Comparison of ENCODE assay signal across 15 mouse cellular contexts in the genomic region with DNA sequence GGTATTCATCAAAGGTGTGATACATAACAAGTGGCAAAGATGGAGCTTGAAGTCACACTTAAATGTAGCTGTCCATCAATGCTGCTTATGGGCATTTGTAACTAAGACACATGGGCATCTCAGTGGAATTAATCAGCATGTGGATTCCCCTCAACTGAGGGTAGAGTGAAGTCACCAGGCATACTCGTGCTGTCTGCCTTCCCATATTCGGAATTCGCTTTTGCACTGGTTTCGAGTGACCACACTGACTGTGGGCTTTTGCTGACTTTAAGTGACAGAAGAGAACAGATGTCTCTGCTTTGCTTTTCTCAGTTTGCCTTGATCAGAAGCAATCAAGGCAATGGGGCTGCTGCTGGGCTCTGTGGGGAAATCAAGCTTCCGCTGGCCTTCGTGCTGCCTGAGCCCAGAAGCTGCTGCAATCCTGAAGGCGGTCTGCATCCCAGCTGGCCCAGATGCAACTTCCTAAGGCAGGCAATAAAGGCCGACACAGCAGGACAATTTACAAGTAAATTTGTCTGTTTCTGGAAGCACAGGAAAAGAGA.
DNase-seq lines count a peak whose midpoint lies in the region; ATAC-seq and TF ChIP-seq lines count a peak whose summit lies in the region.
"Had no signal": no experiment of that assay in that cellular context is flagged by ENCODE, and none has a peak within 500 bp of the region (broad histone marks: within the 10 kb centered on the region; RNA-seq: fewer than 3 reads in every experiment).

No protein-coding gene starts in this region.

- TF ChIP-seq CTCF in lung, embryonic 14.5 days (IDR thresholded peaks at IDR 0.05; ENCODE audit: low read depth), result no peak
- TF ChIP-seq CTCF in lung, adult 2 months (IDR thresholded peaks at IDR 0.05; ENCODE audit: insufficient read depth, low read length), result no peak
- TF ChIP-seq CTCF in brain, embryonic 14.5 days (IDR thresholded peaks at IDR 0.05; ENCODE audit: borderline replicate concordance, extremely low read depth, insufficient read depth, insufficient read length), result no peak

- no peak overlapping the region for H3K4me3 ChIP-seq in lung, embryonic 14.5 days (ENCODE audit: low read depth, low read length)
- H3K4me3 ChIP-seq in lung, adult 2 months (replicated peaks; ENCODE audit: extremely low read depth, low read depth, low read length), result no peak overlapping the region
- no peak overlapping the region for H3K4me3 ChIP-seq in limb, embryonic 14.5 days (replicated peaks; ENCODE audit: low read length)
- H3K4me3 ChIP-seq: limb, embryonic 12.5 days had no signal

- 58% methylated on average over 8 of the region's 8 CpGs for WGBS in lung, embryonic 14.5 days
- WGBS in lung, adult 2 months, result 61% methylated on average over 8 of the region's 8 CpGs
- WGBS in limb, embryonic 14.5 days, result 35% methylated on average over 8 of the region's 8 CpGs

- no peak overlapping the region for H3K27ac ChIP-seq in lung, embryonic 14.5 days (ENCODE audit: low read depth)
- H3K27ac ChIP-seq in limb, embryonic 14.5 days (replicated peaks; ENCODE audit: low read depth, low read length), result no peak overlapping the region
- H3K27ac ChIP-seq: limb, embryonic 12.5 days had no signal

- TF ChIP-seq POLR2A in lung, adult 2 months (IDR thresholded peaks at IDR 0.05; ENCODE audit: borderline replicate concordance, extremely low read depth, low read depth, low read length), result no peak
- TF ChIP-seq POLR2A in brain, embryonic 14.5 days (IDR thresholded peaks at IDR 0.05; ENCODE audit: borderline replicate concordance, extremely low read depth, insufficient read depth, insufficient read length, poor library complexity, severe bottlenecking), result no peak
- TF ChIP-seq POLR2A in limb, embryonic 14.5 days (IDR thresholded peaks at IDR 0.05; ENCODE audit: borderline replicate concordance, extremely low read depth, insufficient read depth, insufficient read length), result no peak

- no peak overlapping the region for H3K4me2 ChIP-seq in lung, embryonic 14.5 days
- no peak overlapping the region for H3K4me2 ChIP-seq in limb, embryonic 14.5 days (replicated peaks; ENCODE audit: low read depth, low read length, severe bottlenecking)
- H3K4me2 ChIP-seq: limb, embryonic 12.5 days had no signal

- no peaks in the 10 kb centered on the region for H3K4me1 ChIP-seq in lung, embryonic 14.5 days (ENCODE audit: insufficient read depth)
- no peaks in the 10 kb centered on the region for H3K4me1 ChIP-seq in lung, adult 2 months (ENCODE audit: control insufficient read depth, insufficient read depth, low read length)
- H3K4me1 ChIP-seq in limb, embryonic 14.5 days (ENCODE audit: control insufficient read depth, insufficient read depth, low read length), result 0 out of 2 replicates have a peak, but pooled peaks cover 3% of the 10 kb centered on the region

- no peaks in the 10 kb centered on the region for H3K9me3 ChIP-seq in lung, embryonic 14.5 days (ENCODE audit: low read depth, low read length)
- no peaks in the 10 kb centered on the region for H3K9me3 ChIP-seq in limb, embryonic 14.5 days (ENCODE audit: control insufficient read depth, low read length)
- H3K9me3 ChIP-seq: limb, embryonic 12.5 days had no signal

- peak; percentile 15 to 30 for DNase-seq in frontal cortex, postnatal 36 days (ENCODE audit: low spot score in 2 of 2)
- DNase-seq in frontal cortex, postnatal 10 days (ENCODE audit: low spot score in 2 of 2), result no peak
- peak; percentile 5 for DNase-seq in lung, embryonic 14.5 days
- DNase-seq in lung, adult 2 months, result no peak
- peak; percentile 46 for DNase-seq in brain, embryonic 14.5 days (ENCODE audit: low read depth)
- peak; percentile 3 for DNase-seq in limb, embryonic 14.5 days (ENCODE audit: low spot score)
- DNase-seq in spleen, postnatal 10 days (ENCODE audit: low spot score in 2 of 2), result no peak
- no peak for DNase-seq in retina, embryonic 14.5 days (ENCODE audit: low spot score)
- DNase-seq: adrenal gland, postnatal 14 days; cerebellum, postnatal 36 days; liver, postnatal 0 days; thymus, postnatal 25 days had no signal

- no peak for ATAC-seq in lung, embryonic 14.5 days (ENCODE audit: insufficient read depth)
- ATAC-seq in limb, embryonic 14.5 days (ENCODE audit: low FRiP score, low read depth), result no peak
- ATAC-seq: forebrain, embryonic 14.5 days; intestine, embryonic 16.5 days; liver, postnatal 0 days had no signal

- no peak overlapping the region for H3K9ac ChIP-seq in lung, embryonic 14.5 days
- H3K9ac ChIP-seq in limb, embryonic 14.5 days (ENCODE audit: low read depth, low read length, severe bottlenecking), result no peak overlapping the region
- H3K9ac ChIP-seq: limb, embryonic 12.5 days; liver, postnatal 0 days had no signal

- H3K36me3 ChIP-seq in lung, embryonic 14.5 days (ENCODE audit: insufficient read depth), result no peaks in the 10 kb centered on the region
- H3K36me3 ChIP-seq in limb, embryonic 14.5 days (ENCODE audit: control insufficient read depth, insufficient read depth, low read length), result no peaks in the 10 kb centered on the region
- H3K36me3 ChIP-seq: limb, embryonic 12.5 days had no signal

- no peaks in the 10 kb centered on the region for H3K27me3 ChIP-seq in lung, embryonic 14.5 days (ENCODE audit: insufficient read depth, low read length)
- no peaks in the 10 kb centered on the region for H3K27me3 ChIP-seq in limb, embryonic 14.5 days (ENCODE audit: control insufficient read depth, insufficient read depth, low read length)
- H3K27me3 ChIP-seq: limb, embryonic 12.5 days had no signal

Comparison
In these comparisons a context has a peak if more than half of its experiments do, and no peak if none do; other contexts are left out.
1. DNase-seq: peak in frontal cortex, postnatal 36 days (2 of 2), lung, embryonic 14.5 days (single experiment), brain, embryonic 14.5 days (single experiment) and limb, embryonic 14.5 days (single experiment); none in frontal cortex, postnatal 10 days (0 of 2), lung, adult 2 months (single experiment), spleen, postnatal 10 days (0 of 2) and retina, embryonic 14.5 days (single experiment).